Mouse (Mus musculus) CH12.LX (cell line): Measurements from ENCODE around the gene Hist1h1c. TPM values are rescaled to one million over a fixed set of nuclear protein-coding genes. Genes with fewer than 3 reads are reported as not detected.
"Not testable (repeated sequence)": the region's sequence is repeated elsewhere in the genome, so short reads cannot be mapped to it uniquely, and the experiment has no call there.

ENCODE experiments used
- DNase-seq: peaks from one replicate; pipeline ENCODE4 v3.0.0-alpha.2; 2013; ENCODE audit errors: extremely low read depth
- H3K27ac ChIP-seq: 2 replicates; pipeline ENCODE4 v1.5.1; 2012; ENCODE audit warnings: low read depth, mild to moderate bottlenecking, control low read depth, moderate library complexity; ENCODE audit not compliant: insufficient read depth
- H3K27me3 ChIP-seq: replicated peaks from 2 replicates; pipeline ENCODE3; 2012; ENCODE audit warnings: inconsistent platforms
- H3K36me3 ChIP-seq, 2 experiments: replicated peaks in 1 of 2; 2 replicates each; pipeline versions ENCODE3 to v1.6.1; 2012; ENCODE audit warnings: inconsistent platforms in 1 of 2, low read length in 1 of 2, mild to moderate bottlenecking in 1 of 2, mixed read lengths in 1 of 2, moderate library complexity in 1 of 2; ENCODE audit not compliant: control insufficient read depth in 1 of 2, insufficient read depth in 1 of 2
- H3K4me1 ChIP-seq, 2 experiments: 2 replicates each; pipeline ENCODE4 v1.6.1; 2012; ENCODE audit warnings: inconsistent platforms in 1 of 2, moderate library complexity in 1 of 2; ENCODE audit not compliant: insufficient read depth in 2 of 2, control insufficient read depth in 1 of 2
- H3K4me2 ChIP-seq: 2 replicates; pipeline ENCODE4 v1.6.1; 2012; ENCODE audit warnings: low read depth, mild to moderate bottlenecking, control low read depth; ENCODE audit not compliant: poor library complexity, insufficient read depth, severe bottlenecking
- H3K4me3 ChIP-seq, 3 experiments: fragments of 150-350 bp in 1 of 3; sonication (generic) in 1 of 3; replicated peaks in 1 of 3; 2 replicates each; pipeline versions ENCODE3 to v1.5.1; 2011 to 2012; ENCODE audit warnings: low read depth in 2 of 3, low read length in 2 of 3, mild to moderate bottlenecking in 2 of 3, moderate library complexity in 2 of 3, control low read depth in 1 of 3, improper control_type of control experiment in 1 of 3, inconsistent platforms in 1 of 3, mixed read lengths in 1 of 3; ENCODE audit not compliant: poor library complexity in 1 of 3
- H3K79me2 ChIP-seq: replicated peaks from 2 replicates; pipeline ENCODE4 v1.6.1; 2012; ENCODE audit warnings: mild to moderate bottlenecking, moderate library complexity; ENCODE audit not compliant: control insufficient read depth, poor library complexity, insufficient read depth, severe bottlenecking; ENCODE audit errors: extremely low read depth
- H3K9ac ChIP-seq: 2 replicates; pipeline ENCODE4 v1.6.1; 2012; ENCODE audit warnings: low read depth, mild to moderate bottlenecking, control low read depth, moderate library complexity; ENCODE audit not compliant: insufficient read depth
- H3K9me3 ChIP-seq: replicated peaks from 2 replicates; pipeline ENCODE3; 2012; ENCODE audit warnings: low read length, inconsistent platforms, mixed read lengths
- CHD1 ChIP-seq: IDR thresholded peaks from 2 replicates; pipeline ENCODE4 v1.6.1; 2012; ENCODE audit warnings: low read depth, low read length, improper control_type of control experiment, inconsistent platforms
- CHD2 ChIP-seq: IDR thresholded peaks from 2 replicates; pipeline ENCODE4 v1.6.1; 2011; ENCODE audit warnings: low read length, improper control_type of control experiment
- ELF1 ChIP-seq: IDR thresholded peaks from 2 replicates; pipeline ENCODE4 v1.6.1; 2014; ENCODE audit warnings: low read depth, mild to moderate bottlenecking, inconsistent platforms, low read length, improper control_type of control experiment
- EP300 ChIP-seq: IDR thresholded peaks from 2 replicates; pipeline ENCODE4 v1.6.1; 2011; ENCODE audit warnings: low read length, improper control_type of control experiment
- GABPA ChIP-seq: IDR thresholded peaks from 2 replicates; pipeline ENCODE4 v1.6.1; 2012; ENCODE audit warnings: low read depth, low read length, improper control_type of control experiment, inconsistent platforms; ENCODE audit not compliant: insufficient replicate concordance
- JUND ChIP-seq: conservative IDR thresholded peaks from 2 replicates; pipeline ENCODE4 v1.6.1; 2011; ENCODE audit warnings: low read depth, low read length, improper control_type of control experiment
- MAFK ChIP-seq: IDR thresholded peaks from 2 replicates; pipeline ENCODE4 v1.6.1; 2011; ENCODE audit warnings: low read length, improper control_type of control experiment; ENCODE audit not compliant: insufficient replicate concordance
- MAX ChIP-seq: IDR thresholded peaks from 2 replicates; pipeline ENCODE4 v1.6.1; 2011; ENCODE audit warnings: low read length, improper control_type of control experiment
- MEF2A ChIP-seq: IDR thresholded peaks from 2 replicates; pipeline ENCODE4 v1.6.1; 2014; ENCODE audit warnings: low read depth, mild to moderate bottlenecking, inconsistent platforms, low read length, improper control_type of control experiment, borderline replicate concordance
- NELFE ChIP-seq: IDR thresholded peaks from 2 replicates; pipeline ENCODE4 v1.6.1; 2011; ENCODE audit warnings: low read depth, low read length, improper control_type of control experiment
- NRF1 ChIP-seq: IDR thresholded peaks from 2 replicates; pipeline ENCODE4 v1.6.1; 2014; ENCODE audit warnings: low read depth, mild to moderate bottlenecking, inconsistent platforms, low read length, improper control_type of control experiment, moderate library complexity
- POLR2A ChIP-seq: IDR thresholded peaks from 2 replicates; pipeline ENCODE4 v1.6.1; 2011; ENCODE audit warnings: low read depth, mild to moderate bottlenecking, improper control_type of control experiment, low read length
- TBP ChIP-seq: conservative IDR thresholded peaks from 2 replicates; pipeline ENCODE4 v1.6.1; 2011; ENCODE audit warnings: low read depth, low read length, improper control_type of control experiment
- TCF12 ChIP-seq: IDR thresholded peaks from 2 replicates; pipeline ENCODE4 v1.6.1; 2014; ENCODE audit warnings: low read depth, mild to moderate bottlenecking, inconsistent platforms, low read length, improper control_type of control experiment
- USF2 ChIP-seq: conservative IDR thresholded peaks from 2 replicates; pipeline ENCODE4 v1.6.1; 2011; ENCODE audit warnings: low read depth, low read length, improper control_type of control experiment
- ZC3H11A ChIP-seq: IDR thresholded peaks from 2 replicates; pipeline ENCODE4 v1.6.1; 2012; ENCODE audit warnings: low read depth, mild to moderate bottlenecking, inconsistent platforms, low read length, improper control_type of control experiment
- dilution Hi-C: fragments of 300-500 bp; cut with MboI; formaldehyde crosslinking; loops from 2 replicates; pipeline ENCODE4 v1.14.3; 2020; ENCODE audit warnings: low sequenced_read_pairs; ENCODE audit not compliant: extremely low pct_unique_long_range_greater_than_20kb, extremely low pct_ligation_motif_present
- in situ Hi-C: fragments of 300-500 bp; cut with MboI; formaldehyde crosslinking; loops from 3 replicates; pipeline ENCODE4 v1.14.3; 2019; ENCODE audit warnings: low sequenced_read_pairs, low pct_ligation_motif_present, low pct_unique_long_range_greater_than_20kb, mixed read lengths
- polyA plus RNA-seq: library from polyadenylated mRNA; unstranded; fragments of >175 nt; gene quantifications from 2 replicates; pipeline ENCODE4 v1.2.1, GENCODE M21; 2012; ENCODE audit warnings: low read depth; ENCODE audit not compliant: insufficient read length
- total RNA-seq, 2 experiments: library from RNA; depleted of rRNA; stranded (reverse); fragments of 300-350 nt in 1 of 2; fragments of >200 nt in 1 of 2; gene quantifications; 2 replicates each; pipeline ENCODE4 v1.2.3; 2012 to 2014

Gene Hist1h1c
- total and polyA plus RNA-seq, 3 experiments: 12.5 to 597 (median 22.8) TPM

DNA sequence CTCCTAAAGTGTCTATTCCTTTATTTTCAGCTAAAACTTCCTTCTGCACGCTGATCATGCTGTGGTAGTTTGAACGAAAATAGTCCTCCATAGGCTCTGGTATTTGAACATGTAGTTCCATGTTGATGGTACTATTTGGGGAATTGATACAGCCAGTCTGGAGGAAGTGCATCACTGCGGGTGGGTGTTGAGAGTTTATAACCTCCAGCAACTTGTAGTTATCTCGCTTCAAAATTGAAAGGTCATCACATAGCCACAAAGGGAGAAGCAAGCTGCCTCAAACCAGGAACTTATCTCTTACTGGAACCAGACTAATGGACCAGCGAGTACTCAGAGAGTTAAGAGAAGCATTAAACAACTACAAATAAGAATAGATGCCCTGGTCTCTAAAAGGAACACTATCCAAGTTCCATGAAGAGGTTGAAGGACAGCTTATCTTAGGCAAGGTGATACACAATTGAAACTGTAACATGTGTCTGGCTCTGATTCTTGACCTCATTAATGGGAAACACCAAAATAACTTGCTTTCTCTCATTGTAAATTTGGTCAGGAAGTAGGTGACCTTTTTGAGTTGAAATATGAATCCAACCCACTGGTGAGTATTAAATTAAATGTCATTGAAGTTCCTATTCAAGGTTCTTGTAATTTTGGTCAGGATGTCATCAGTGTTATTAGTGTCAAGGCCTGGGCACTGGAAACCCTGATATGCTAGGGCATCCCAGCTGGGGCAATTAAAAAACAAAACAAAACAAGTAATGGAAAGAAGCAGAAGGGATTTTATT, 22.2 kb upstream of the Hist1h1c start:
- TF ChIP-seq CHD2: no peak
- TF ChIP-seq USF2: no peak
- no peak for TF ChIP-seq TCF12
- no peak for TF ChIP-seq MAX
- TF ChIP-seq GABPA: no peak
- TF ChIP-seq MAFK: no peak
- TF ChIP-seq MEF2A: no peak
- TF ChIP-seq ZC3H11A: no peak
- no peak for TF ChIP-seq EP300
- TF ChIP-seq NRF1: no peak
- Histone ChIP-seq H3K27ac (no peak overlapping the region), H3K4me3 (no peak overlapping the region), H3K9ac (no peak overlapping the region), H3K36me3 (no peaks in the 10 kb centered on the region), H3K4me2 (no peak overlapping the region), H3K4me1 (peaks cover 0 to 3% of the 10 kb centered on the region in 2 experiments; a peak in 1 of 4 replicates), H3K79me2 (no peaks in the 10 kb centered on the region), H3K9me3 (no peaks in the 10 kb centered on the region), H3K27me3 (no peaks in the 10 kb centered on the region)
- in situ Hi-C loops (no loop called here), dilution Hi-C loops (no loop called here)
- no peak for DNase-seq

DNA sequence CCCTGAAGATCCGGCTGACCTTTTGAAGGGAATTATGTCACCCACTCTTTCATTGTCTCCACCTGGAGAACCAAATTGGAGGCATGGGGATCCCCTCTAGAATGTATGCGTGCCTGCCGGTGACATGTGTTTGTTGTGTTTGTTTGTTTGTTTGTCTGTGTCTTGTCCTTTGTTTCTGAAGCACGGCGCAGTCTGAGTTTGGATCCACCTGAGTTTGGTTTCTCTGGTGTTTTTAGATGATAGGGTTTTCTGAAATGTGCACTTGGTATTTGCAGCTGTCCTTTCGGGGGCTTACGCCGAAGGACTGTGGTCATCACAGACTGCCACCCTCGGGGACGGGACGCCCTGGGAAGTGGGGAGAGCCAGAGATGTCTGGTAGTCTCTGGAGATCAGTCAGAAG, 21.4 kb upstream of the Hist1h1c start:
- no peak overlapping the region for H3K9ac ChIP-seq
- in situ Hi-C loops: no loop called here
- H3K27me3 ChIP-seq: no peaks in the 10 kb centered on the region
- H3K4me1 ChIP-seq: peaks cover 0 to 3% of the 10 kb centered on the region in 2 experiments; a peak in 1 of 4 replicates
- no peak for DNase-seq
- H3K36me3 ChIP-seq: no peaks in the 10 kb centered on the region
- no peak overlapping the region for H3K4me2 ChIP-seq
- H3K27ac ChIP-seq: no peak overlapping the region
- H3K9me3 ChIP-seq: no peaks in the 10 kb centered on the region
- TF ChIP-seq JUND (no peak), POLR2A (no peak), CHD1 (no peak), ELF1 (no peak), USF2 (no peak), NELFE (no peak), TBP (no peak)
- H3K79me2 ChIP-seq: no peaks in the 10 kb centered on the region
- dilution Hi-C loops: no loop called here
- no peak overlapping the region for H3K4me3 ChIP-seq

DNA sequence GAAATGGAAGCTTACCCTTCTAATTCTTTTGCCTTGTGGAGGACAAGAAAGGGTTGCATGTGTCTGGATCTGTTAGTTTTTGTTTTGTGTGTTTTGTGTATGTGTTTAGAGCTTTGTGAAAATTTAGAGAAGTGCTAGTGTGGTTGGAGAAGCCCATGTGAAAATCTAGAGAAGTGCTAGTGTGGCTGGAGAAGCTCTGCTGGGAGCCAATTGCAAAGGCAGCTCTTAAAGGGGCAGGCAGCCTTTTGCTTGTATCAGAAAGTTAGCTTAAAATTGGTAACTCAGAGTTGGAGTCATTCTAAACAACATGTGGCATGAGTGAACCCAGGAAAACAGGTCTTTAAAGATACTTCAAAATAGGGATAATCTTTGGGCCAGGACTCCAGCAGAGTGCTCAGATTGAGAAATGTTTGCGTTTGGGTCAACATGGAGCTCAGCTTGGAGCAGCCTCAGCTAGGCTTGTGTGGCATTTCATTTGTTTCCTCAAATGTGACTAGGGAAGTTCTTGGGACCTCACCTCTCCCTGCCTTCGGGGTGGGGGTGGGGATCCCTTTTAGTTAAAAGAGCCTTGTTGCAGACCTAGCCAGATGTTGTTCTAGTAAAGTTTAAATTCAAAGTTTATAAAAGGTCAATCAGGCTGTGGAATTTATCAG, 20.9 kb upstream of the Hist1h1c start:
- dilution Hi-C loops, in situ Hi-C loops, H3K79me2 ChIP-seq, H3K27ac ChIP-seq, H3K4me2 ChIP-seq, H3K4me1 ChIP-seq, H3K27me3 ChIP-seq, H3K4me3 ChIP-seq, H3K9me3 ChIP-seq, H3K36me3 ChIP-seq, H3K9ac ChIP-seq, DNase-seq: not testable (repeated sequence)
